Mouse (Mus musculus): ENCODE data around the gene Vars2. TPM values are rescaled to one million over a fixed set of nuclear protein-coding genes. Genes with fewer than 3 reads are reported as not detected.

The Vars2 gene
- polyA plus RNA-seq, 1 experiment from 2014 or later: 17.8 TPM

GRCm38 (mm10) chr17:35691811-35692210, 24.4 kb upstream of the Vars2 start:
- Histone ChIP-seq H3K4me2 (no peak overlapping the region), H3K36me3 (peaks cover 76% of the 10 kb centered on the region), H3K9ac (no peak overlapping the region), H3K4me3 (no peak overlapping the region), H3K4me1 (replicated peaks) (peaks cover 4% of the 10 kb centered on the region), H3K9me3 (no peaks in the 10 kb centered on the region), H3K27ac (replicated peaks) (no peak overlapping the region), H3K27me3 (no peaks in the 10 kb centered on the region)
- 85% methylated on average over 4 of the region's 4 CpGs for WGBS
- ATAC-seq (ENCODE audit: low FRiP score, low read depth): no peak

GRCm38 (mm10) chr17:35689936-35690645, 22.7 kb upstream of the Vars2 start:
- Histone ChIP-seq H3K4me1 (replicated peaks) (peaks cover 8% of the 10 kb centered on the region), H3K27ac (replicated peaks) (no peak overlapping the region), H3K4me3 (no peak overlapping the region), H3K27me3 (no peaks in the 10 kb centered on the region), H3K4me2 (no peak overlapping the region), H3K9ac (no peak overlapping the region), H3K9me3 (no peaks in the 10 kb centered on the region), H3K36me3 (peaks cover 82% of the 10 kb centered on the region)
- WGBS: 91% methylated on average over 18 of the region's 18 CpGs
- no peak for ATAC-seq (ENCODE audit: low FRiP score, low read depth)

- ATAC-seq (ENCODE audit: low FRiP score, low read depth): no peak
- Histone ChIP-seq H3K4me1 (replicated peaks) (peaks cover 9% of the 10 kb centered on the region), H3K4me3 (no peak overlapping the region), H3K9me3 (no peaks in the 10 kb centered on the region), H3K4me2 (no peak overlapping the region), H3K9ac (no peak overlapping the region), H3K36me3 (peaks cover 91% of the 10 kb centered on the region), H3K27me3 (no peaks in the 10 kb centered on the region), H3K27ac (replicated peaks) (no peak overlapping the region)
- 93% methylated on average over 25 of the region's 25 CpGs for WGBS
These were observed 21.2 kb upstream of the Vars2 start for GRCm38 (mm10) chr17:35688347-35689175.

- 52% methylated on average over 9 of the region's 9 CpGs for WGBS
These were observed 17.7 kb upstream of the Vars2 start for GRCm38 (mm10) chr17:35685061-35685460.

GRCm38 (mm10) chr17:35681986-35682385, 14.6 kb upstream of the Vars2 start:
- WGBS: 86% methylated on average over 13 of the region's 13 CpGs
- Histone ChIP-seq H3K4me1 (replicated peaks) (peaks cover 9% of the 10 kb centered on the region), H3K9ac (no peak overlapping the region), H3K27ac (replicated peaks) (no peak overlapping the region), H3K4me3 (no peak overlapping the region), H3K9me3 (no peaks in the 10 kb centered on the region), H3K27me3 (no peaks in the 10 kb centered on the region), H3K36me3 (peaks cover 50% of the 10 kb centered on the region), H3K4me2 (no peak overlapping the region)
- no peak for ATAC-seq (ENCODE audit: low FRiP score, low read depth)

More at GRCm38 (mm10) chr17:35685061-35685460, 17.7 kb upstream of the Vars2 start:
- Histone ChIP-seq H3K36me3 (peaks cover 81% of the 10 kb centered on the region), H3K27ac (replicated peaks) (0 out of 2 replicates have a peak overlapping the region, but pooled peaks have one; percentile 27), H3K4me3 (no peak overlapping the region), H3K9me3 (no peaks in the 10 kb centered on the region), H3K4me1 (replicated peaks) (peaks cover 9% of the 10 kb centered on the region), H3K27me3 (no peaks in the 10 kb centered on the region), H3K9ac (no peak overlapping the region), H3K4me2 (no peak overlapping the region)
- no peak for ATAC-seq (ENCODE audit: low FRiP score, low read depth)

- Histone ChIP-seq H3K9ac (no peak overlapping the region), H3K4me2 (no peak overlapping the region), H3K4me1 (replicated peaks) (peaks cover 4% of the 10 kb centered on the region), H3K36me3 (peaks cover 40% of the 10 kb centered on the region), H3K27me3 (no peaks in the 10 kb centered on the region), H3K27ac (replicated peaks) (no peak overlapping the region), H3K4me3 (no peak overlapping the region), H3K9me3 (no peaks in the 10 kb centered on the region)
- WGBS: 33% methylated on average over 6 of the region's 6 CpGs
- no peak for ATAC-seq (ENCODE audit: low FRiP score, low read depth)
These were observed 13.2 kb upstream of the Vars2 start for GRCm38 (mm10) chr17:35680591-35680990.

- Histone ChIP-seq H3K36me3 (no peaks in the 10 kb centered on the region), H3K4me2 (peak within 1 kb of the TSS; percentile 79), H3K9ac (peak within 1 kb of the TSS; percentile 82), H3K27ac (replicated peaks) (peak within 1 kb of the TSS; percentile 66), H3K4me3 (peak within 1 kb of the TSS; percentile 67), H3K4me1 (replicated peaks) (peaks cover 9% of the 10 kb centered on the region), H3K27me3 (no peaks in the 10 kb centered on the region), H3K9me3 (no peaks in the 10 kb centered on the region)
- ATAC-seq (ENCODE audit: low FRiP score, low read depth): peak; percentile 97
- under 1% methylated on average over 23 of the region's 23 CpGs for WGBS
These were observed 6.1 kb upstream of the Vars2 start, which contains the start of gene Gtf2h4 for GRCm38 (mm10) chr17:35673416-35674035. Gtf2h4 (minus strand) TSS chr17:35673739.

- WGBS: 90% methylated on average over 6 of the region's 6 CpGs
- no peak for ATAC-seq (ENCODE audit: low FRiP score, low read depth)
- no peak overlapping the region for H3K27ac ChIP-seq (replicated peaks)
- H3K4me1 ChIP-seq (replicated peaks): peaks cover 17% of the 10 kb centered on the region
- H3K4me3 ChIP-seq: no peak overlapping the region
- H3K36me3 ChIP-seq: no peaks in the 10 kb centered on the region
- H3K9me3 ChIP-seq: no peaks in the 10 kb centered on the region
- H3K27me3 ChIP-seq: no peaks in the 10 kb centered on the region
- H3K4me2 ChIP-seq: peak overlapping the region; percentile 79
- no peak overlapping the region for H3K9ac ChIP-seq
These were observed 5.1 kb upstream of the Vars2 start for GRCm38 (mm10) chr17:35672527-35672926.

GRCm38 (mm10) chr17:35671846-35672245, 4.5 kb upstream of the Vars2 start:
- no peaks in the 10 kb centered on the region for H3K27me3 ChIP-seq
- peaks cover 19% of the 10 kb centered on the region for H3K4me1 ChIP-seq (replicated peaks)
- no peak overlapping the region for H3K27ac ChIP-seq (replicated peaks)
- H3K9me3 ChIP-seq: no peaks in the 10 kb centered on the region
- H3K4me2 ChIP-seq: no peak overlapping the region
- no peaks in the 10 kb centered on the region for H3K36me3 ChIP-seq
- H3K9ac ChIP-seq: no peak overlapping the region
- no peak for ATAC-seq (ENCODE audit: low FRiP score, low read depth)
- H3K4me3 ChIP-seq: no peak overlapping the region
- WGBS: 92% methylated on average over 6 of the region's 6 CpGs

- 95% methylated on average over 9 of the region's 9 CpGs for WGBS
- no peak for ATAC-seq (ENCODE audit: low FRiP score, low read depth)
These were observed 2.3 kb upstream of the Vars2 start for GRCm38 (mm10) chr17:35669731-35670130.

GRCm38 (mm10) chr17:35666851-35667256, 538 bp downstream of the Vars2 start:
- H3K4me2 ChIP-seq: peak overlapping the region; percentile 95
- H3K9ac ChIP-seq: peak overlapping the region; percentile 78
- WGBS: 3% methylated on average over 13 of the region's 13 CpGs
- peaks cover 22% of the 10 kb centered on the region for H3K4me1 ChIP-seq (replicated peaks)
- no peaks in the 10 kb centered on the region for H3K27me3 ChIP-seq
- peak overlapping the region; percentile 92 for H3K27ac ChIP-seq (replicated peaks)
- peak overlapping the region; percentile 91 for H3K4me3 ChIP-seq
- ATAC-seq (ENCODE audit: low FRiP score, low read depth): peak; percentile 57
- peaks cover 12% of the 10 kb centered on the region; the same call in 1 of the 2 replicates for H3K36me3 ChIP-seq
- no peaks in the 10 kb centered on the region for H3K9me3 ChIP-seq

More at GRCm38 (mm10) chr17:35669731-35670130, 2.3 kb upstream of the Vars2 start:
- no peaks in the 10 kb centered on the region for H3K27me3 ChIP-seq
- no peaks in the 10 kb centered on the region for H3K9me3 ChIP-seq
- H3K9ac ChIP-seq: no peak overlapping the region
- H3K27ac ChIP-seq (replicated peaks): no peak overlapping the region
- H3K4me2 ChIP-seq: no peak overlapping the region
- no peaks in the 10 kb centered on the region for H3K36me3 ChIP-seq
- H3K4me3 ChIP-seq: no peak overlapping the region
- peaks cover 31% of the 10 kb centered on the region for H3K4me1 ChIP-seq (replicated peaks)
